Mouse (Mus musculus): ENCODE measurements around the gene Pdzd7. TPM values are rescaled to one million over a fixed set of nuclear protein-coding genes. Genes with fewer than 3 reads are reported as not detected.

The Pdzd7 gene
- polyA plus RNA-seq, 2 experiments = 0.26 to 0.85 TPM

- Histone ChIP-seq H3K4me2 (replicated peaks; ENCODE audit: low read depth, low read length, severe bottlenecking) (peak overlapping the region; percentile 62), H3K36me3 (ENCODE audit: control insufficient read depth, insufficient read depth, low read length) (no peaks in the 10 kb centered on the region), H3K4me3 (replicated peaks; ENCODE audit: low read length) (peak overlapping the region; percentile 33), H3K27me3 (ENCODE audit: control insufficient read depth, insufficient read depth, low read length) (peaks cover 58% of the 10 kb centered on the region), H3K9ac (ENCODE audit: low read depth, low read length, severe bottlenecking) (peak overlapping the region; percentile 28; the same call in 1 of the 2 replicates), H3K9me3 (ENCODE audit: control insufficient read depth, low read length) (no peaks in the 10 kb centered on the region), H3K4me1 (ENCODE audit: control insufficient read depth, insufficient read depth, low read length) (peaks cover 48% of the 10 kb centered on the region), H3K27ac (replicated peaks; ENCODE audit: low read depth, low read length) (0 out of 2 replicates have a peak overlapping the region, but pooled peaks have one; percentile 3)
- ATAC-seq (ENCODE audit: low FRiP score, low read depth) (no peak), DNase-seq (ENCODE audit: low spot score) (peak; percentile 67)
- TF ChIP-seq POLR2A (IDR thresholded peaks at IDR 0.05; ENCODE audit: borderline replicate concordance, extremely low read depth, insufficient read depth, insufficient read length) = no peak
- WGBS = 8% methylated on average over 17 of the region's 17 CpGs
These were observed 33.7 kb upstream of the Pdzd7 start for GRCm38 (mm10) chr19:45078971-45079764.

GRCm38 (mm10) chr19:45077742-45078645 lies 32.5 kb upstream of the Pdzd7 start:
- TF ChIP-seq POLR2A (IDR thresholded peaks at IDR 0.05; ENCODE audit: borderline replicate concordance, extremely low read depth, insufficient read depth, insufficient read length) = no peak
- Histone ChIP-seq H3K9ac (ENCODE audit: low read depth, low read length, severe bottlenecking) (no peak overlapping the region), H3K4me2 (replicated peaks; ENCODE audit: low read depth, low read length, severe bottlenecking) (peak overlapping the region; percentile 93), H3K4me1 (ENCODE audit: control insufficient read depth, insufficient read depth, low read length) (peaks cover 51% of the 10 kb centered on the region), H3K27ac (replicated peaks; ENCODE audit: low read depth, low read length) (no peak overlapping the region), H3K4me3 (replicated peaks; ENCODE audit: low read length) (peak overlapping the region; percentile 73; the same call in 1 of the 2 replicates), H3K36me3 (ENCODE audit: control insufficient read depth, insufficient read depth, low read length) (no peaks in the 10 kb centered on the region), H3K27me3 (ENCODE audit: control insufficient read depth, insufficient read depth, low read length) (peaks cover 58% of the 10 kb centered on the region), H3K9me3 (ENCODE audit: control insufficient read depth, low read length) (no peaks in the 10 kb centered on the region)
- WGBS = 4% methylated on average over 20 of the region's 20 CpGs
- DNase-seq (ENCODE audit: low spot score) (no peak), ATAC-seq (ENCODE audit: low FRiP score, low read depth) (no peak)

GRCm38 (mm10) chr19:45076586-45077510 lies 31.3 kb upstream of the Pdzd7 start:
- Histone ChIP-seq H3K4me1 (ENCODE audit: control insufficient read depth, insufficient read depth, low read length) (peaks cover 51% of the 10 kb centered on the region), H3K27me3 (ENCODE audit: control insufficient read depth, insufficient read depth, low read length) (peaks cover 58% of the 10 kb centered on the region), H3K9ac (ENCODE audit: low read depth, low read length, severe bottlenecking) (peak overlapping the region; percentile 58), H3K4me3 (replicated peaks; ENCODE audit: low read length) (peak overlapping the region; percentile 73), H3K4me2 (replicated peaks; ENCODE audit: low read depth, low read length, severe bottlenecking) (peak overlapping the region; percentile 93), H3K36me3 (ENCODE audit: control insufficient read depth, insufficient read depth, low read length) (no peaks in the 10 kb centered on the region), H3K9me3 (ENCODE audit: control insufficient read depth, low read length) (no peaks in the 10 kb centered on the region), H3K27ac (replicated peaks; ENCODE audit: low read depth, low read length) (no peak overlapping the region)
- DNase-seq (ENCODE audit: low spot score) = peak; percentile 32
- no peak for ATAC-seq (ENCODE audit: low FRiP score, low read depth)
- under 1% methylated on average over 59 of the region's 62 CpGs for WGBS
- TF ChIP-seq POLR2A (IDR thresholded peaks at IDR 0.05; ENCODE audit: borderline replicate concordance, extremely low read depth, insufficient read depth, insufficient read length) = no peak

GRCm38 (mm10) chr19:45076036-45076575 lies 30.6 kb upstream of the Pdzd7 start:
- TF ChIP-seq POLR2A (IDR thresholded peaks at IDR 0.05; ENCODE audit: borderline replicate concordance, extremely low read depth, insufficient read depth, insufficient read length) = no peak
- H3K27ac ChIP-seq (replicated peaks; ENCODE audit: low read depth, low read length) = 0 out of 2 replicates have a peak overlapping the region, but pooled peaks have one; percentile 99
- H3K4me2 ChIP-seq (replicated peaks; ENCODE audit: low read depth, low read length, severe bottlenecking) = peak overlapping the region; percentile 93
- H3K4me1 ChIP-seq (ENCODE audit: control insufficient read depth, insufficient read depth, low read length) = peaks cover 51% of the 10 kb centered on the region
- ATAC-seq (ENCODE audit: low FRiP score, low read depth) (no peak), DNase-seq (ENCODE audit: low spot score) (no peak)
- H3K9me3 ChIP-seq (ENCODE audit: control insufficient read depth, low read length) = no peaks in the 10 kb centered on the region
- H3K4me3 ChIP-seq (replicated peaks; ENCODE audit: low read length) = peak overlapping the region; percentile 73
- WGBS = 9% methylated on average over 17 of the region's 17 CpGs
- peaks cover 56% of the 10 kb centered on the region for H3K27me3 ChIP-seq (ENCODE audit: control insufficient read depth, insufficient read depth, low read length)
- peak overlapping the region; percentile 58 for H3K9ac ChIP-seq (ENCODE audit: low read depth, low read length, severe bottlenecking)
- H3K36me3 ChIP-seq (ENCODE audit: control insufficient read depth, insufficient read depth, low read length) = no peaks in the 10 kb centered on the region

Data from limb, embryonic 14.5 days (tissue).